Mouse (Mus musculus) erythroblast, embryonic 14.5 days (primary cell): ENCODE measurements around the gene Nrxn3.

Experiments
- GATA1 ChIP-seq: IDR thresholded peaks from 2 replicates; pipeline ENCODE4 v1.6.1; 2012; ENCODE audit warnings: low read length, inconsistent platforms, mixed read lengths
- TAL1 ChIP-seq: IDR thresholded peaks from 3 replicates; pipeline ENCODE4 v1.6.1; 2012; ENCODE audit warnings: low read length, inconsistent platforms, mixed read lengths

- TF ChIP-seq GATA1 (no peak), TAL1 (no peak)
These were observed 55.4 kb downstream of the Nrxn3 start for GRCm38 (mm10) chr12:88778036-88778435.
